Mouse (Mus musculus) C2C12 (cell line): ENCODE measurements at regions not wholly inside any gene's neighbourhood (a gene's known extent, or its start where the extent isn't known, plus 50 kb on each side); places are given as distances from the start of the nearest gene placed in this dataset.

ENCODE experiments used
- CTCF ChIP-seq: IDR thresholded peaks from one replicate; pipeline ENCODE4 v1.5.1; 2011; ENCODE audit not compliant: control insufficient read depth, insufficient read depth, insufficient read length
- FOSL1 ChIP-seq: IDR thresholded peaks from one replicate; pipeline ENCODE4 v1.8.0; 2011; ENCODE audit warnings: mild to moderate bottlenecking, low read length; ENCODE audit not compliant: poor library complexity, insufficient read depth, severe bottlenecking
- MAX ChIP-seq: IDR thresholded peaks from one replicate; pipeline ENCODE4 v1.6.1; 2011; ENCODE audit warnings: mild to moderate bottlenecking, control low read depth
- MYOD1 ChIP-seq: IDR thresholded peaks from one replicate; pipeline ENCODE4 v1.6.1; 2011; ENCODE audit warnings: low read depth; ENCODE audit not compliant: control insufficient read depth, insufficient read length

DNA sequence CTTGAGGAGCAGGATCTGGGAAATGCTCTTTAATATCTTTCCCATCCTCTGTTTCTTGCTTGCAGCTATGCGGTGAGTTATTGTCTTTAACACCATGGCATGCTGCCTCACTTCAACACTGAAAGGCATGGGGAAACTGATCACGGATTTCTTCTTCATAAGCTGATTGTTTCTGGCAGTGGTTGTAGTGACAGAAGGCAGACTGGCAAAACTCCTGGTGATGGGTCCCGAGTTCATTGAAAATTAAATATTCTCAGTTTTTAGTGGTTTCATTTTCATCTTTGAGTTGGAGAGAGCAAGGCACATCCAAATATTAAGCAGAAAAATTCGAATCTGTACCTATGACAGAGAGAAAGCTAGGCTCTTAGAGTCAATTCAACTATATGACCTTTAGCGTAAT lies 617.0 kb upstream of the Kirrel3 start:
- TF ChIP-seq MYOD1, result no peak
- TF ChIP-seq CTCF, result no peak
- TF ChIP-seq MAX, result no peak
- TF ChIP-seq FOSL1, result no peak
